Mouse (Mus musculus) hindbrain, embryonic 10.5 days (tissue): ENCODE measurements around the gene Ror2. TPM values are rescaled to one million over a fixed set of nuclear protein-coding genes. Genes with fewer than 3 reads are reported as not detected.

Source experiments
- DNase-seq: peaks from one replicate; pipeline ENCODE4 v3.0.0-alpha.2; 2017; ENCODE audit warnings: low spot score
- H3K27ac ChIP-seq: fragments of 300-500 bp; sonication (generic); 2 replicates; pipeline ENCODE4 v1.5.1; 2016; ENCODE audit warnings: mild to moderate bottlenecking, moderate library complexity
- H3K27me3 ChIP-seq: fragments of 300-500 bp; sonication (generic); 2 replicates; pipeline ENCODE4 v1.6.1; 2016; ENCODE audit warnings: mild to moderate bottlenecking; ENCODE audit not compliant: poor library complexity, insufficient read depth, severe bottlenecking
- H3K36me3 ChIP-seq: fragments of 300-500 bp; sonication (generic); 2 replicates; pipeline ENCODE4 v1.6.1; 2016; ENCODE audit warnings: mild to moderate bottlenecking, moderate library complexity
- H3K4me1 ChIP-seq: fragments of 300-500 bp; sonication (generic); replicated peaks from 2 replicates; pipeline ENCODE4 v1.6.1; 2016; ENCODE audit warnings: mild to moderate bottlenecking
- H3K4me3 ChIP-seq: fragments of 300-500 bp; sonication (generic); 2 replicates; pipeline ENCODE4 v1.5.1; 2016; ENCODE audit warnings: mild to moderate bottlenecking, moderate library complexity
- H3K9me3 ChIP-seq: fragments of 300-500 bp; sonication (generic); 2 replicates; pipeline ENCODE4 v1.6.1; 2016; ENCODE audit warnings: mild to moderate bottlenecking, moderate library complexity
- WGBS: fragments of 180-500 bp; shearing (Covaris S2); methylation state at CpG from one replicate; pipeline ENCODE4 v1.1.7; 2016; 5-methylcytosine and 5-hydroxymethylcytosine counted together
- polyA plus RNA-seq: library from polyadenylated mRNA; unstranded; fragments of >200 nt; fragmentation: Nextera tagmentation; extraction: Ambion mirVana; gene quantifications from 2 replicates; pipeline ENCODE4 v1.2.1, GENCODE M21; 2016

Ror2 gene
- polyA plus RNA-seq, 1 experiment from 2014 or later, result 13.5 TPM

- peak; percentile 16 for DNase-seq
- Histone ChIP-seq H3K9me3 (no peaks in the 10 kb centered on the region), H3K4me1 (0 out of 2 replicates have a peak, but pooled peaks cover 5% of the 10 kb centered on the region), H3K36me3 (no peaks in the 10 kb centered on the region), H3K27me3 (peaks cover 4% of the 10 kb centered on the region; the same call in 1 of the 2 replicates), H3K27ac (no peak overlapping the region), H3K4me3 (no peak overlapping the region)
- 74% methylated on average over 17 of the region's 17 CpGs for WGBS
These were observed 190.7 kb downstream of the Ror2 start for GRCm38 (mm10) chr13:53095222-53095621.

- Histone ChIP-seq H3K9me3 (no peaks in the 10 kb centered on the region), H3K4me1 (no peaks in the 10 kb centered on the region), H3K4me3 (no peak overlapping the region), H3K27me3 (peaks cover 4% of the 10 kb centered on the region; the same call in 1 of the 2 replicates), H3K27ac (no peak overlapping the region), H3K36me3 (no peaks in the 10 kb centered on the region)
- 88% methylated on average over 8 of the region's 8 CpGs for WGBS
- no peak for DNase-seq
These were observed 191.3 kb downstream of the Ror2 start for GRCm38 (mm10) chr13:53094658-53095057.

GRCm38 (mm10) chr13:53093407-53093806, 192.5 kb downstream of the Ror2 start:
- no peak overlapping the region for H3K27ac ChIP-seq
- H3K4me3 ChIP-seq, result no peak overlapping the region
- H3K36me3 ChIP-seq, result no peaks in the 10 kb centered on the region
- WGBS, result 84% methylated on average over 4 of the region's 4 CpGs
- H3K9me3 ChIP-seq, result no peaks in the 10 kb centered on the region
- no peak for DNase-seq
- H3K27me3 ChIP-seq, result peaks cover 4% of the 10 kb centered on the region; the same call in 1 of the 2 replicates
- H3K4me1 ChIP-seq, result peaks cover 5% of the 10 kb centered on the region; the same call in 1 of the 2 replicates

GRCm38 (mm10) chr13:53086552-53087282, 199.2 kb downstream of the Ror2 start:
- Histone ChIP-seq H3K27ac (no peak overlapping the region), H3K4me1 (peaks cover 12% of the 10 kb centered on the region; the same call in 1 of the 2 replicates), H3K36me3 (no peaks in the 10 kb centered on the region), H3K4me3 (no peak overlapping the region), H3K27me3 (no peaks in the 10 kb centered on the region), H3K9me3 (no peaks in the 10 kb centered on the region)
- WGBS, result 94% methylated on average over 23 of the region's 23 CpGs
- DNase-seq, result no peak

- Histone ChIP-seq H3K27me3 (no peaks in the 10 kb centered on the region), H3K36me3 (no peaks in the 10 kb centered on the region), H3K4me3 (no peak overlapping the region), H3K4me1 (peaks cover 22% of the 10 kb centered on the region), H3K27ac (no peak overlapping the region), H3K9me3 (no peaks in the 10 kb centered on the region)
- 56% methylated on average over 6 of the region's 6 CpGs for WGBS
- DNase-seq, result no peak
These were observed 204.1 kb downstream of the Ror2 start for GRCm38 (mm10) chr13:53081846-53082245.

- DNase-seq, result no peak
These were observed 208.1 kb downstream of the Ror2 start for GRCm38 (mm10) chr13:53077732-53078345.

GRCm38 (mm10) chr13:53075006-53075405, 210.9 kb downstream of the Ror2 start:
- DNase-seq, result no peak
- 75% methylated on average over 5 of the region's 5 CpGs for WGBS
- H3K4me1 ChIP-seq, result peaks cover 11% of the 10 kb centered on the region; the same call in 1 of the 2 replicates
- no peak overlapping the region for H3K4me3 ChIP-seq
- no peaks in the 10 kb centered on the region for H3K9me3 ChIP-seq
- no peak overlapping the region for H3K27ac ChIP-seq
- H3K27me3 ChIP-seq, result no peaks in the 10 kb centered on the region
- H3K36me3 ChIP-seq, result no peaks in the 10 kb centered on the region

More at GRCm38 (mm10) chr13:53077732-53078345, 208.1 kb downstream of the Ror2 start:
- no peak overlapping the region for H3K4me3 ChIP-seq
- H3K4me1 ChIP-seq, result peaks cover 22% of the 10 kb centered on the region
- 81% methylated on average over 15 of the region's 15 CpGs for WGBS
- no peaks in the 10 kb centered on the region for H3K9me3 ChIP-seq
- H3K36me3 ChIP-seq, result no peaks in the 10 kb centered on the region
- no peak overlapping the region for H3K27ac ChIP-seq
- H3K27me3 ChIP-seq, result no peaks in the 10 kb centered on the region

GRCm38 (mm10) chr13:53069076-53069690, 216.7 kb downstream of the Ror2 start:
- Histone ChIP-seq H3K27me3 (0 out of 2 replicates have a peak, but pooled peaks cover 2% of the 10 kb centered on the region), H3K36me3 (no peaks in the 10 kb centered on the region), H3K9me3 (no peaks in the 10 kb centered on the region), H3K4me3 (no peak overlapping the region), H3K27ac (peak overlapping the region; percentile 73), H3K4me1 (peaks cover 18% of the 10 kb centered on the region)
- DNase-seq, result peak; percentile 6
- 70% methylated on average over 22 of the region's 22 CpGs for WGBS

GRCm38 (mm10) chr13:53068461-53068860, 217.5 kb downstream of the Ror2 start:
- Histone ChIP-seq H3K27me3 (0 out of 2 replicates have a peak, but pooled peaks cover 2% of the 10 kb centered on the region), H3K4me3 (no peak overlapping the region), H3K36me3 (no peaks in the 10 kb centered on the region), H3K9me3 (no peaks in the 10 kb centered on the region), H3K4me1 (peaks cover 18% of the 10 kb centered on the region), H3K27ac (peak overlapping the region; percentile 23)
- 42% methylated on average over 8 of the region's 8 CpGs for WGBS
- peak; percentile 48 for DNase-seq

- H3K27me3 ChIP-seq, result 0 out of 2 replicates have a peak, but pooled peaks cover 2% of the 10 kb centered on the region
- no peak for DNase-seq
- H3K4me3 ChIP-seq, result no peak overlapping the region
- 80% methylated on average over 11 of the region's 11 CpGs for WGBS
- no peaks in the 10 kb centered on the region for H3K9me3 ChIP-seq
- peaks cover 18% of the 10 kb centered on the region for H3K4me1 ChIP-seq
- H3K36me3 ChIP-seq, result no peaks in the 10 kb centered on the region
- H3K27ac ChIP-seq, result no peak overlapping the region
These were observed 218.0 kb downstream of the Ror2 start for GRCm38 (mm10) chr13:53067949-53068348.

GRCm38 (mm10) chr13:53065122-53065521, 220.8 kb downstream of the Ror2 start:
- H3K4me1 ChIP-seq, result peaks cover 18% of the 10 kb centered on the region
- WGBS, result 83% methylated on average over 11 of the region's 11 CpGs
- no peak overlapping the region for H3K27ac ChIP-seq
- H3K36me3 ChIP-seq, result no peaks in the 10 kb centered on the region
- H3K27me3 ChIP-seq, result 0 out of 2 replicates have a peak, but pooled peaks cover 2% of the 10 kb centered on the region
- H3K9me3 ChIP-seq, result no peaks in the 10 kb centered on the region
- no peak overlapping the region for H3K4me3 ChIP-seq
- no peak for DNase-seq

GRCm38 (mm10) chr13:53064681-53065080, 221.2 kb downstream of the Ror2 start:
- Histone ChIP-seq H3K27ac (no peak overlapping the region), H3K4me3 (no peak overlapping the region), H3K36me3 (no peaks in the 10 kb centered on the region), H3K27me3 (0 out of 2 replicates have a peak, but pooled peaks cover 1% of the 10 kb centered on the region), H3K9me3 (no peaks in the 10 kb centered on the region), H3K4me1 (peaks cover 18% of the 10 kb centered on the region)
- 80% methylated on average over 1 of the region's 1 CpGs for whole genome bisulfite sequencing
- no peak for DNase-seq
